Mouse (Mus musculus) Patski (cell line): ENCODE measurements around the gene Bad. TPM values are rescaled to one million over a fixed set of nuclear protein-coding genes. Genes with fewer than 3 reads are reported as not detected.

ENCODE experiments used
- ATAC-seq: fragments of 100-300 bp; one replicate; pipeline ENCODE4 v1.8.0; 2021
- CTCF ChIA-PET: fragments of 350-600 bp; sonication (Branson Sonifier 250); formaldehyde crosslinking; loops from one replicate; lab custom pipeline; 2022; ENCODE audit warnings: inconsistent platforms; lab: Charles Lee
- POLR2A ChIA-PET: fragments of 350-600 bp; sonication (Branson Sonifier 250); formaldehyde crosslinking; loops from one replicate; lab custom pipeline; 2022; ENCODE audit warnings: antibody characterized with exemption, inconsistent platforms; lab: Charles Lee
- DNase-seq: peaks from one replicate; pipeline ENCODE4 v3.0.0-alpha.2; 2011; ENCODE audit warnings: low read depth, low spot score
- H3K27me3 ChIP-seq: fragments of 371-371 bp; one replicate; pipeline ENCODE4 v1.5.1; 2021
- CTCF ChIP-seq: fragments of 100-300 bp; IDR thresholded peaks from one replicate; pipeline ENCODE4 v1.5.1; 2021
- in situ Hi-C: fragments of 300-500 bp; cut with MboI; formaldehyde crosslinking; loops from 3 replicates; pipeline ENCODE4 v1.11.1; 2018; ENCODE audit warnings: low pct_unique_long_range_greater_than_20kb, mixed read lengths
- polyA plus RNA-seq: library from polyadenylated mRNA; unstranded; gene quantifications from one replicate; pipeline ENCODE4 v1.2.3, GENCODE M21; 2021

Bad gene
- polyA plus RNA-seq, 1 experiment from 2014 or later, result 108 TPM

DNA sequence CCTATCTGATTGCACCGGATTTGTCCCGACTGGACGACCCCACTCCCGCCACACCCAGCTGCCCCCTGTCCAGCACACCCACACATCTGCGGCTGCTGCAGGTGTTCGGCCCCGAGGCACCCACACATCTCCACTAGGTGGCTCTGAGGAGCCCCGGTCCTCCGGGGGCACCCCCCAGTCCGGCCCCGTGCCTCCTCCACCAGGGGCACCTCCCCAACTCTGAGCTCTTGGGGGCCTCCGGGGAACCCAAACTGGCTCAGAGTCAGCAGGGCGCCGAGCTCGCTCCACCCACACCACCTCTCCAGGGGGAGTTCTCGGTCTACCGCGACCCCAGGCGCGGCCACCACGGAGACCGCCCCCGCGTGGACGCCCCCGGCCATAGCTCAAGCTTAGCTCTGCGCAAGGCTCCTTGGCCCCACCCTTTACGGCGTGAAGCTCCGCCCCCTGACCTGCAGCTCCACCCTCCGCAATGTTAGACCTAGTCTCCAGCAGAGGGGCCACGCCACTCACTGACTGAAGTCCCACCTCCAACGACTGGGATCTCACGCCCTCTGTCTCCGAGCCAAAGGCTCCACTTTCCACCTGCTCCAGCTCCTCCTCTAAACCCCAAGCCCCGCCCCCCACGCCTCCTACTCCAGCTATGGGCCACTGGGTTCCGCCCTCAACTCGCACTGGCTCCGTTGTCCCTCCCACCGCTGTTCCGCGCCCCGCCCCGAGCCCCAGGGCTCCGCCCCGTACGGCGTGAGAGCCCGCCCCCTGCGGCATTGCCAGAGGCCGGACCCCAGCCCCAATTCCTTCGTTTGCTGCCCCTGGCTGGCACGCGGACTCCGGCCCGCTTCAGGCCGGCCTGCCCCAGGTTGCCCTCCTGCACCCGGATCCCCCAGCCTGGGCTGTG is 38.1 kb downstream of the Bad start:
- in situ Hi-C loops, result loop anchor here (5.0 kb wide), 1 partner anchor 57 kb away; the partner anchor contains the start of gene Esrra
- H3K27me3 ChIP-seq, result no peaks in the 10 kb centered on the region
- peak; percentile 97 for DNase-seq
- ChIA-PET POLR2A (interaction anchor here (1.2 to 7.0 kb wide), 4 partner anchors 16 to 57 kb away, joined by 3 to 44 read pairs (median 5); partner anchors contain the start of genes Gpr137, Nudt22 and Trpt1), CTCF (interaction anchor here (0.7 to 5.5 kb wide), 23 partner anchors 8 to 155 kb away, joined by 3 to 36 read pairs (median 5); partner anchors contain the start of genes Catsperz, Dnajc4, Esrra and Nudt22)
- peak; percentile 82 for ATAC-seq
- no peak for TF ChIP-seq CTCF

DNA sequence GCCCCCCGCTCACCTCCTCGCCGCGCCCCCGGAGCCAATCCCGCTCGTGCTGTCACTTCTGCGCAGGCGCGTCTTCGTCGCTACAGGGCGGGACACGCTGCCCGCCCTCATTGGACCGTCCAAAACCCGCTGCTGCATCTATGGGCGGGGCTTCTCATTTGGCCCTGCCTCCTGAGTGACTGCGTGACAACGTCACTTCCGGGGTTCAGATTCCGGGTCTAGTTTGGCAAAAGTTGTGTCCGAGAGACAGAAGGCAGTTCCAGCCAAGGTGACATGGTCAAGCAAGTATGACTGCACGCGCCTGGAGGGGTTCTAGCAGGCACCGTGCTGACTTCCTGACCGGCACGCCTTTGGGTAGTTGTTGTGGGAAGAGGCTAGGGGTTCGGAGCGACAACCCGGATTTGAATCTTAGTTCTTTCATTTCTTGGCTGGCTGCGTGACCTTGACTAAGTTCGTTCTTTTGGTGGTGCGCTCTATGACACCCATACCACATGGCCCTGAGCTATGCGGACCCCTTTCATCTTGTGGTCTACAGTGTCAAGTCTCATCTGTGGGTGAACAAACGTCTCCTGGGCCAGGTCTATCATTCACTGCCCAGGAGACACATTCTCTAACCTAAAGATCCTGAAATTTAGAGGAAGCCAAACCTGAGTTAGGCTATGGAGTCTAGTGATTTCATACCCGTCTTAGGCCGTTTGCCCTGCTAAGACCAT is 38.9 kb downstream of the Bad start, which contains the start of gene Fkbp2:
Fkbp2 (minus strand) TSS at position 121 of the 713 bp plus-strand sequence.
- H3K27me3 ChIP-seq, result no peaks in the 10 kb centered on the region
- ATAC-seq (peak; percentile 58), DNase-seq (peak; percentile 94)
- no peak for TF ChIP-seq CTCF
- in situ Hi-C loops, result no loop called here
- ChIA-PET POLR2A (interaction anchor here (1.0 to 2.0 kb wide), 5 partner anchors 11 to 38 kb away, joined by 3 to 8 read pairs (median 3); partner anchors contain the start of genes Gpr137, Nudt22 and Trpt1), CTCF (interaction anchor here (0.8 to 5.5 kb wide), 15 partner anchors 8 to 74 kb away, joined by 3 to 36 read pairs (median 5); partner anchors contain the start of genes Catsperz, Dnajc4, Esrra and Nudt22)

DNA sequence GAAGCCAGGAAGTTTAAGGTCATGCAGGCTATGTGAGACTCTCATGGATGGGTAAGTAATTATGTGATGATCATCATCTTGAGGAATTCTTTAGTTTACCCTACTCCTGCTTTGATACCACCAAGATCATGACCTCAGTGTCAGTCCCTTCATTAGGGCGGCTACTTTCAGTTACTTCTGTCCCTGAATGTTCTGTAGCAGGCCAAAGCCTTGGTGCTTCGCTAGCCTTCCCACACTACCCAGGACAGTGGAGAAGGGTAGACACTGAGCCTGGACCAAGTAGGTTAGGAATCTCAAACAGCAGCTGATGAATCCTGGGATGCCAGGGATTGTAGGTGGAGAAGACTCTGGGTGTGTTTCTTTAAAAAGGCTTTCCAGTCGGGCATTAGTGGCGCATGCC is 39.8 kb downstream of the Bad start:
- no peak for TF ChIP-seq CTCF
- ChIA-PET CTCF (interaction anchor here (1.1 to 1.7 kb wide), 2 partner anchors 9 to 39 kb away, joined by 3 to 4 read pairs; no protein-coding TSS in a partner anchor), POLR2A (interaction anchor here (1.0 to 2.0 kb wide), 4 partner anchors 10 to 29 kb away, joined by 3 to 8 read pairs (median 4); partner anchors contain the start of genes Nudt22 and Trpt1)
- in situ Hi-C loops, result no loop called here
- DNase-seq (no peak), ATAC-seq (no peak)
- no peaks in the 10 kb centered on the region for H3K27me3 ChIP-seq

DNA sequence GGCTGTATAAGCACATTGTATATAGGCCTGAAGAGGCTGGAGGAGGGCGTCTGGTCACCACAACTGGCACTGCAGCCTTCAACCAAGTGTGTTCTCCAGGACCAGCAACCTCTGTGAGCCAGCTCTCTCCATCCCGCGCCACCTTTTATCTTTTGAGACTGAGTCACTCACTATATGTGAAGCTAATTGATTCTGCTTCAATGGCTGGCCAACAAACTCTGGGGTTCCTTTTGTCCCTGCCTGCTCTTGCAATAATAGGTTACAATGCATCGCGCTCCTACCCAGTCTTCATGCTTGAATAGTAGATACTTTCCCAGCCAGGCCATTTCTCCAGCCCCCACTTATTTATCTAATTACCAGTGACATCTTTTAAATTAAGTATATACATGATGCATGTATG is 42.0 kb downstream of the Bad start:
- POLR2A ChIA-PET, result no interaction called here
- no peaks in the 10 kb centered on the region for H3K27me3 ChIP-seq
- CTCF ChIA-PET, result no interaction called here
- TF ChIP-seq CTCF, result no peak
- DNase-seq (no peak), ATAC-seq (no peak)
- in situ Hi-C loops, result no loop called here

DNA sequence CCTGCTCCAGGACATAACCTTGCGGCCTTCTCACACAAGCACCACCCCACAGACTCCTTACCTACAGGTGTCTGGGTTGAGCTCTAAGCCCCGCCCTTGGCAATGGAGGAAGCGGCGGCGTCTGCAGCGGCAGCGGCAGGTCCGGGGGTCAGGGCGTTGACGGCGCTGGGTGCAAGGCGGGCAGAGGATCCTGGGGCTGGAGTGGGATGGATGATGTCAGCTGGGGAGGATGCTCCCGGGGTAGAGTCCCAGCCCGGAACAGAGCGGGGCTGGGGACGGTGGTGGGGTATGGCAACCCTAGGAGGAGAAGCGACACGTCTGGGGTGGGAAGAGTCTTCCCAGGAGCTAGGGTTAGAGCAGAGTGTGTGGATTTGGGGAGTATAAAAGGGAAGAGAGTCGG is 43.6 kb downstream of the Bad start:
- in situ Hi-C loops, result no loop called here

GRCm38 (mm10) chr19:6985951-6986708 is 44.5 kb downstream of the Bad start:
- ATAC-seq, result no peak
- DNase-seq, result no peak
- TF ChIP-seq CTCF, result no peak
- in situ Hi-C loops, result no loop called here
- H3K27me3 ChIP-seq, result no peaks in the 10 kb centered on the region
- ChIA-PET POLR2A (interaction anchor here (0.6 to 1.9 kb wide), 5 partner anchors 9 to 35 kb away, joined by 3 to 12 read pairs (median 3); partner anchors contain the start of genes Nudt22 and Trpt1), CTCF (no interaction called here)

More for the DNA sequence above, 43.6 kb downstream of the Bad start:
- no peak for TF ChIP-seq CTCF
- POLR2A ChIA-PET, result interaction anchor here (0.6 to 1.4 kb wide), 4 partner anchors 10 to 55 kb away, joined by 3 to 5 read pairs (median 3); partner anchors contain the start of genes Bad, Nudt22 and Trpt1
- H3K27me3 ChIP-seq, result no peaks in the 10 kb centered on the region
- CTCF ChIA-PET, result no interaction called here
- DNase-seq (no peak), ATAC-seq (no peak)

GRCm38 (mm10) chr19:6987061-6987903 is 45.6 kb downstream of the Bad start, which contains the start of gene Vegfb:
Gene Vegfb, minus strand, starts transcription at chr19:6987651.
- CTCF ChIA-PET, result interaction anchor here (0.9 to 1.0 kb wide), 2 partner anchors 7 to 17 kb away, joined by 3 to 4 read pairs; no protein-coding TSS in a partner anchor
- ATAC-seq (peak; percentile 42), DNase-seq (no peak)
- no peaks in the 10 kb centered on the region for H3K27me3 ChIP-seq
- POLR2A ChIA-PET, result interaction anchor here (1.0 to 2.9 kb wide), 4 partner anchors 8 to 36 kb away, joined by 3 to 13 read pairs (median 9); partner anchors contain the start of genes Nudt22, Plcb3, Ppp1r14b and Trpt1
- in situ Hi-C loops, result no loop called here
- TF ChIP-seq CTCF, result no peak

- ATAC-seq (peak; percentile 5), DNase-seq (no peak)
- CTCF ChIA-PET, result interaction anchor here (0.9 to 1.0 kb wide), 2 partner anchors 8 to 18 kb away, joined by 3 to 4 read pairs; no protein-coding TSS in a partner anchor
- no peak for TF ChIP-seq CTCF
- in situ Hi-C loops, result no loop called here
- H3K27me3 ChIP-seq, result no peaks in the 10 kb centered on the region
- POLR2A ChIA-PET, result interaction anchor here (1.9 to 2.9 kb wide), 2 partner anchors 8 to 13 kb away, joined by 12 to 13 read pairs; partner anchors contain the start of genes Nudt22, Plcb3, Ppp1r14b and Trpt1
Measured at GRCm38 (mm10) chr19:6987904-6988285, 46.2 kb downstream of the Bad start.
